Mouse (Mus musculus): ENCODE data around the gene Tns1.

Gene Tns1

DNA sequence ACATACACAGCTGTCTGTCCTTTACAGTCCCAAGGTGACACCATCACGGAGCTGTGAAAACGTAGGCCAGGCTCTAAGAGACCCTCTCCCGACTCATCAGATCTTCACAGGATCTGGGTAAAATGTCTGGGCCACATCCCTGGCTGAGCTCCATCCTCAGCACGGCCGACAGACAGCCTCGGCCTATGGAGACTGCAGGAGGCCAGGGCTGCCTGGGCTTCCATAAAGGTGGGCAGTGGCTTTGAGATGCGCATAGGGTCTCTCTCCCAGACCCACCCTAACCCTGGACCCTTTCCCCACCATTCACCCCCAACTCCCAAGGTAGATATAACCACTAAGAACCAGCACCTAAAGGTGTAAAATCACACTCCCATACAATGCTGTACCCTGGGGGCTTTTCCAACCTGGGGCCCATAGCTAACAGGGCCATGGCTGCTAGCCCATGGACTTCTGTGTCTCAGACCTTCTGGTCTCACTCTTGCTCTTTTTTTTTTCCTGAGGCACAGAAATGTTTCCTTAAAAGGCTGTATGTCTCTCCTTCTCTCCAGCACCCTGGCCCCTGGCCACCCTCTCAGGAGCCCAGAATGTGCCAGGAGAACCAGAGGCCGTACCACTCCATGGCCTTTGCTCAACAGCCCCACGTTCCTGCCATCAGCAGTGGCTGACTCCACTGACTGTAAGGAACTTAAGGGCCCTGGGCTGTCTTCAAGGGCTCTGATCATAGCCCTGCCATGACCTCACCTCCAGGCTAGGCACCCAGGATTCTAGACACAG is 106.7 kb downstream of the Tns1 start:
- no peak for DNase-seq (ENCODE audit: extremely low read depth, insufficient read length, low spot score)

DNA sequence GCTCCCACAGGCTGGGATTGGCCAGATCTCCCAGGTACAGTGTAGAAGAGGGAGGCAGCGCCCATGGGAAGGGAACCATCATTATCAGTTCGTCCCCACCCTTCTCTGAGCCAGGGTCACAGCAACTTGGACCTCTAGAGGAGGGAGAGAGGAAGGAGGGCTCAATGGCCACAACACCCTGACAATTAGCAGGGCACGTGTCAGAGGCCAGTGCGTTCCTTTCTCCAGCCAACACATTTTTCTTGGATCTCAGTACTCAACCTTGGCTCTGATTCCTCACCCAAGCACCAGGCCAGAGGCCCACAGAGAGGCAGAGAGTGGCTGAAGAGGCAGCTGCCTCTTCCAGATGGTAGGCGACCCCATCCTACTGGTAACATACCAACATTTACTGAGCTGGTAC is 107.6 kb downstream of the Tns1 start:
- DNase-seq (ENCODE audit: extremely low read depth, insufficient read length, low spot score): no peak

- DNase-seq (ENCODE audit: extremely low read depth, insufficient read length, low spot score): no peak
Observed at GRCm38 (mm10) chr1:74015513-74016234, 108.6 kb downstream of the Tns1 start.

- DNase-seq (ENCODE audit: extremely low read depth, insufficient read length, low spot score): no peak
Observed at GRCm38 (mm10) chr1:74014538-74015327, 109.5 kb downstream of the Tns1 start.

DNA sequence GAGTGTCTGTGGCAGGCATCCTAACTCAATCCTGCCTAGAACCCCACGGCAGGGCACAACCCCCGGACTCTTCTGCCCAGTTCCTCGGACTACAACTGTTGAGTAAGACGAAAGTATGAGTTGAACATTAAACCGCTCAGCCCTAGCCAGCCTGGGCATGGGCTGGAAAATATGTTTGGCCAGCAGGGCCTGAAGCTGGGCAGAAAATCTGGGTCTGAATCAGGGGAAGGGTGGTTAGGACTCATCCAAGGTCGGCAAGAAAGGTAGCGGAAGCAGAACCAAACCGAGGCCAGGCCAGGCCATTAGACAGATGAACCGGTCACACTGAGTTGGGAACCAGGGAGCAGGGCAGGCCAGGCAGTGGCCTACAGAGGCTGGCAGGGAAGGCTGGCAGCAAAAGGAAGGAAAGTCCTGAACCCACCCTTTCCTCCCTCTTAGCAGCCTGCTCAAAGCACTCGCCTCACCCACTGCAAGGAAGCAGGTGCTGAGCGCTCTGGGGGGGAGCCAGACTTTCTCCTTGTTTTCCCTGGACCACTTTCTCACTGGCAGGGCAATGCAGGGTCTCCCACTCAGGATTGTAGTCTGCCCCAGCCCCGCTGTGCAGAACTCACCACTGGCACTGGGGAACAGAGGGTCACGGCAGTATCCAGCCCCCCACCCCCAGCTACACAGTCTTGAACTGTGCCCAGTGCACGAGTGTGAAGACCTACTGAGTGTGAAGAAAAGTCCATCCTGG is 110.8 kb downstream of the Tns1 start:
- no peak for DNase-seq (ENCODE audit: extremely low read depth, insufficient read length, low spot score)

- DNase-seq (ENCODE audit: extremely low read depth, insufficient read length, low spot score): no peak
Observed at GRCm38 (mm10) chr1:74012706-74013105, 111.5 kb downstream of the Tns1 start.

DNA sequence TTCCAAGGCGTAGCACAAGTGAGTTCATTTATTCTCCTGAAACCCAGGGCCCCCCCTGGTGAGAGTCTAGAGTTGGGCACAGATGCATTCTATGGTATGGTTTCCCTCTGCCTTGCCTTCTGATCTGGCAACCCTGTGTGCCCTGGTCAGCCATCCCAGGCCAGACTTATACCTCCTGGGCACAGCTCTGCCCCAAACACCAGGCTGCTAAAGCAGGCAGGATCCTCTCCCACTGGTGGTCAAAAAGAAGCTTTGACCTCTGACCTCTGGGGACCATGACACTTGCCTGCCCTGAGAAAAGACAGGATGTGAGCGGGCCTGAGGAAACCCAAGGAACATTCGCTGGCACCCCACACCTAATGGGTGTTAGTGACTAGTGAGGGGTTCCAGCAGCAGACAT is 114.8 kb downstream of the Tns1 start:
- no peak for DNase-seq (ENCODE audit: extremely low read depth, insufficient read length, low spot score)

DNA sequence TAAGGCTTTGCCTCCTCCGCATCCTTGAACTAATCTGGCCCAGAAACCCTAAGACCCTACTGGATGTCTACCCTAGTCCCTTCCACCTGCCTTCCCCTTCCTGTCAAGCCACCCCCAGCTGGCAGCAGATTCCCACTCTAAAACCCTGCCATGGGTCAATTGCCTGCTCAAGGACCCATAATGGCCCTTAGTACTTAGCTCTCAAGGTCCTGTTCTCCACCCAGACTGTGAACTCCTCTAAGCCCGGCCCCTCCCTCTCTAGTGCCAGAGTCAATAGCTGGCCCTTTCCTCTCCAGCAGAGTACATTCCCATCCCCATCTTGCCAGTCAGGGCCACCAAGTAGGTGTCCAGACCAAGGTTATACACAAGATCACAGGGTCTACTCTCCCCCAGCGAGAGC is 115.3 kb downstream of the Tns1 start:
- DNase-seq (ENCODE audit: extremely low read depth, insufficient read length, low spot score): no peak

DNA sequence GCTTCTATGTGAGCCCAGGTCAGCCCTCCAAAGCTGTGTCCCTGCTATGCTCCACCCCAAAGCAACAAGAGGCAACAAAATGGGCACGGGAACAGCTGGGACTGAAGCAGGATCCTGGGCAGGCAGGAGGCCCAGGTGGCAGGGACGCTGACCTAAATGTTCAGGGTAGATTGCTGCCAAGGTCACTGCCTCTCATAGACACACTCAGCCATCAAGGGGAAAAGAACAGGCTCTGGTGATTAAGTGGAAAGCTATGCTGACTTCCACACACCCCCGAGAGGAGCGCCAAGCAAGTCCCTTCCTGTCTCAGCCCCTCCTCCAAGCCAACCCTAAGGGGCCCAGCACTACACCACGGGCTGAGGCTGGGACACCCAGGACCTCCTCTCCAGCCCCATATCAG is 115.8 kb downstream of the Tns1 start:
- DNase-seq (ENCODE audit: extremely low read depth, insufficient read length, low spot score): peak; percentile 73

DNA sequence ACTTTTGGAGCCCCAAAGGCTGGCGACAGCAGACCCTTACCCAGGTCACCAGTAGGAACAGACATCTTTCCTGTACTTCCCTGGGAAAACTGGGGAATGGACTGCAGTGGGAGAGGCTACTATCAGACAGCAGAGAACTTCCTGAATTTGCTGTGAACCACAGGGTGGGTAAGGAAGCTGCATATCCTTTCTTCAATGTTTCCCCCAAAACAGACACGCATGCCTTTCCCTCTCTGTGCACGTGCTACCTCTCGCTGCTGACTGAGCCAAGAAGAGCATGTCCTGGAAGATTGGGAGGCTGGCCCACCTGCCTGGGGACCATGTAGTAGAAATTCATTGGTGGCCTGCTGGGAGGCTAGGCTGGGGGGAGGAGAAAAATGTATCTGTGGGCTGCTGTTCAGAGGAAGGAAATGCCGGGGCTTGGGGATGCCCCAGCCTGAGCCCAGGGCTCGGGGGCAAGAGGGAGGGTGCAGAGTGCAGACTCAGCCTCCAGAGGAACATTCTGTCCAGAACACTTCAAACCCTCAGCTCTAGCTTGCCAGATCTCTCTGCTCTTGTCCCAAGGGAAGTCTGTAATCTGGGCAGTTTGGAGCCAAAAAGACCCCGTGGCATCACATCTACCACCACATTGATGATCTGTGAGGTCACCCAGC is 116.7 kb downstream of the Tns1 start:
- no peak for DNase-seq (ENCODE audit: extremely low read depth, insufficient read length, low spot score)

DNA sequence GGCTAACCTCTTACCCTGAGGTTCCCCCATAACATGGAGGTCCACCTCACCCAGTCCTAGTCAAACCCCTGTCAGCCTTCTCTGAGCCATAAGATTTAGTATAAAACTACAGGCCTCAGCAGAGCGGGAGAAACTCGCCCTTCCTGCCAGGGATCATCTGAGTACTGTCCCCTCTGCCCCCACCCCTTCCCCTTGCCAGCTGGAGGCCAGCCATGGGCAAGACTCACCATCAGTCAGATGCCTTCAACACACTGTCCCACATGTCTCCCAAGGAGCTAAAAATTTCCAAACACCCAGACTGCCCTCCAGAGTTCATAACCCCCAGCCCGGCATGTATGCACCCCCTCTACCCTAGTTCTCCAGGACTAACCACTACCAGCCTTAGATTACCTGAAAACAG is 119.2 kb downstream of the Tns1 start:
- no peak for DNase-seq (ENCODE audit: extremely low read depth, insufficient read length, low spot score)

- DNase-seq (ENCODE audit: extremely low read depth, insufficient read length, low spot score): no peak
Observed at GRCm38 (mm10) chr1:74003723-74004122, 120.5 kb downstream of the Tns1 start.

GRCm38 (mm10) chr1:74001449-74001820 is 122.8 kb downstream of the Tns1 start:
- no peak for DNase-seq (ENCODE audit: extremely low read depth, insufficient read length, low spot score)

DNA sequence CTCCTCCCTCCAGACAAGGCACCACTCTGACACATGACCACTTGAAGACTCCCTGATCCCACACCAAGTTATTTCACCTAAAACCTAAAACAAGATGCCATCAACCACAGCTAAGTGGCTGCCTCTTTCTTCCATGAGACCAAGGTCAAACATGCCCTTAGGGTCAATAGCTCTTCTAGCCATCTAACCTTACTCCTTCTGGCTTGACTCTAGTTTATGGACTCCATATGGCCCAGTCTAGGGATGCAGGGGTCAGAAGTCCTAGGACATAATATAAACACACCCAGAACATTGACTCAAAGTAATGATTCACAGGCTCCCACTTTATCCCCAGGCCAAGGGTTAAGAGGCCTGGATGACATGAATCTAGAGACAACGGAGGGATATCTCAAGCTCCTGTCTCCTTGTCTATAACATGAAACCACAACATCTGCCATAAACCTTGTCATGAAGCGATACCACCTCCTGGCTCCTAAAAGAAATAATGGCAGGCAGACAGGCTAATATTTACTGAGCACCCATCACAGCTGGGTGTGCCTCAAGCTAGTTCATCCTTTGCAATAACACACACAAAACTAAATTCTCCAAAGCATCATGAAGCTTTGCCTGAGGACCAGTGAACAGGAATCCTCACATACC is 123.3 kb downstream of the Tns1 start:
- no peak for DNase-seq (ENCODE audit: extremely low read depth, insufficient read length, low spot score)

DNA sequence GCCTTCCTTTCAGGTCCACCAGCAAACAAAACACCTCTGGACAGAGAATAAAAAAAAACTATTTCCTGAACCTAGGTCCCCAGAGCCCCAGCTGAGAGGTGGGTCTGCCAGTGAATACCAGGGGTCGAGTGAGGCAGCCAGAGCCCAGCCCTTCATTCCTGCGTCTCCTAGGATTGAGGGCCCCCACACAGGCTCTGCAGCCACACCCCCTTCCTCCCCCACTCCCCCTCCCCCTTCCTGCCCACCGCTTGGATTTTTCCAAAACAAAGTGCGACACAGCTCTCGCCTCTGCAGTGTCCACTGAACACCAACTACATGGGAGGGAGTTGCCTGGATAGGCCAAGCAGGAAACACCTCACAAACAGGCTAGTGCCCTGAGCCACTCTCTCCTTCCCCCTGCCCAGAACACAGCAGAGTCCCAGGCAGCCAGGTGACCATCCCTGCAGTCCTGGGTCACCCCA is 124.0 kb downstream of the Tns1 start:
- DNase-seq (ENCODE audit: extremely low read depth, insufficient read length, low spot score): no peak

- no peak for DNase-seq (ENCODE audit: extremely low read depth, insufficient read length, low spot score)
Observed at GRCm38 (mm10) chr1:73999533-73999932, 124.7 kb downstream of the Tns1 start.

GRCm38 (mm10) chr1:73998925-73999375 is 125.3 kb downstream of the Tns1 start:
- DNase-seq (ENCODE audit: extremely low read depth, insufficient read length, low spot score): no peak

DNA sequence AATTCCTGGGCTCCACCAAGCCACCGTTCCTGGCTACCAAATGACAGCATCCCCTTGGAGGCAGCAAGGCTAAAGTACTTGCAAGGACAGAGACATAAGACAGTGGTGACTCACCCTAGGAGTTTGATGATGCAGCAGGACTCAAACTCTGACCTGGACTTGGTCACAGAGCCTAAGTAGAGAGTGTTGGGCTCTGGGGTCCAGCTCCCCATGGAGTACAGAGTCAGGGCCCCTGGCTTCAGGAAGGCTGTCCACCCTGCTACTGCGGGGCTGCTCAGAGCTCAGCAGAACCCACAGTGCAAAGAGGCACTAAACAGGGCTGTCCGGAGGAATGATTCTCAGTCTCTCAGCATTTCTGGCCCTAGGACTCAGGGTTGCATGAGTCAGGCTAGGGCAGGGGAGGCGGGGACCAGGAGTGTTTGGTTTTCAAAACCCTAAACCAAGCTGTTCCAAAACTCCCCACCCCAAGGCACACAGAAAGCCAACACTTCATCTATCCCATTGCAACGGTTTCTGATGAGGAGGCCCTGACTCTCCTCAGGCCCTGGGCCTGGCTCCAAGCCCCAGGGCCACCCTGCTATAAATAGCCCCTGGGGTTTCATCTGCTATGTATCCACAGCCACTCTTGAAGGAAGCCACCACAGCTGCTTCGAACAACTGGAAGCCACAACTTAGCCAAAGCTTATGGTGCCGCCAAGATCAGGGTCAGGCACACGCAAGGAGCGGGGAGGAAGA is 126.0 kb downstream of the Tns1 start:
- peak; percentile 95 for DNase-seq (ENCODE audit: extremely low read depth, insufficient read length, low spot score)

GRCm38 (mm10) chr1:73997341-73997740 is 126.9 kb downstream of the Tns1 start:
- no peak for DNase-seq (ENCODE audit: extremely low read depth, insufficient read length, low spot score)

Data from 3134 (cell line).